In the genomic region with DNA sequence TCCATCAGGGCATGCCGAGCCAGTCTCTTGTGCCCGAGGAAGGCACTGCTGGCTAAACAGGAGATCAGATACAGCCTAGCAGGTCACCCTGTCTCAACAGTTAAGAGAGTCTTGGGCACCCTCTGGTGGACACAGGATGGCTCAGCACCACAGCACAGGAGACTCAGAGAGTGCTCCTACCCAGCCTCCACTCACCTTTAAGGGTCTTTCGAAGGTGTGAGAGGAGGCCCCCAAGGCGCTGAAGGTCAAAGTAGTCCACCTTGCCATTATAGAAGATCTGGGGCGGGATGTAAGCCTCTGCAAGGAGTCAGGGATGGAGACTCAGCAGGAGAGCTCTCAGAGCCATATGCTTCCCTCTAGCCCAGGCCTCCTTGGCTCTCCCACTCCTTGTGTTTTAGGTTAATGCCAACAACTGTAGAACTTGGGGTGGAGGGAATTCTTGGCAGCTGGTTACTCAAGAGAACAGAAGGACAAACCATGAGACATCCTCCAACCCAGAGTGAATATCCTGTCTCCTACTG, we compare ENCODE assay signal across 10 mouse cellular contexts. TPM values are rescaled to one million over a fixed set of nuclear protein-coding genes. Genes with fewer than 3 reads are reported as not detected.
DNase-seq lines count a peak whose midpoint lies in the region; ATAC-seq lines count a peak whose summit lies in the region.
"Had no signal": no experiment of that assay in that cellular context is flagged by ENCODE, and none has a peak within 500 bp of the region (broad histone marks: within the 10 kb centered on the region; RNA-seq: fewer than 3 reads in every experiment).

No protein-coding gene starts in this region.

- H3K9me3 ChIP-seq in midbrain, embryonic 11.5 days (ENCODE audit: control insufficient read depth, low read length): no peaks in the 10 kb centered on the region
- H3K9me3 ChIP-seq in midbrain, embryonic 15.5 days: no peaks in the 10 kb centered on the region
- H3K9me3 ChIP-seq: megakaryocyte, embryonic 14.5 days had no signal

- no peaks in the 10 kb centered on the region for H3K27me3 ChIP-seq in midbrain, embryonic 11.5 days (ENCODE audit: control insufficient read depth, insufficient read depth, low read length)
- no peaks in the 10 kb centered on the region for H3K27me3 ChIP-seq in midbrain, embryonic 15.5 days (replicated peaks)
- H3K27me3 ChIP-seq: megakaryocyte, embryonic 14.5 days had no signal

- peak; percentile 92 for DNase-seq in midbrain, embryonic 11.5 days (ENCODE audit: low spot score, missing footprints)
- DNase-seq in Muller cell, postnatal 12 days (ENCODE audit: inconsistent ontology term): peak; percentile 32
- peak; percentile 85 to 88 for DNase-seq in cerebellum, postnatal 14 days
- DNase-seq in layer of hippocampus, postnatal 14 days (ENCODE audit: low spot score in 2 of 2): peak; percentile 65 to 73
- DNase-seq in mesoderm, embryonic 11.5 days (ENCODE audit: low read depth, low spot score): peak; percentile 53
- peak; percentile 70 for DNase-seq in thymus, postnatal 14 days

- no peak overlapping the region for H3K4me2 ChIP-seq in midbrain, embryonic 11.5 days
- H3K4me2 ChIP-seq in midbrain, embryonic 15.5 days: no peak overlapping the region

- H3K36me3 ChIP-seq in midbrain, embryonic 11.5 days (ENCODE audit: control insufficient read depth, insufficient read depth, low read length): no peaks in the 10 kb centered on the region; the same call in 1 of the 2 replicates
- peaks cover 10% of the 10 kb centered on the region; the same call in 1 of the 2 replicates for H3K36me3 ChIP-seq in midbrain, embryonic 15.5 days (replicated peaks)

- no peak for ATAC-seq in midbrain, embryonic 11.5 days (ENCODE audit: low FRiP score)
- ATAC-seq in midbrain, embryonic 15.5 days (replicated peaks): no peak
- peak; percentile 70 for ATAC-seq in granulocyte monocyte progenitor cell, adult 5-6 weeks (replicated peaks; ENCODE audit: poor library complexity, severe bottlenecking)

- H3K4me3 ChIP-seq in midbrain, embryonic 11.5 days (ENCODE audit: low read depth, low read length): no peak overlapping the region
- H3K4me3 ChIP-seq in midbrain, embryonic 15.5 days: no peak overlapping the region
- H3K4me3 ChIP-seq: erythroblast, embryonic 14.5 days; megakaryocyte, embryonic 14.5 days had no signal

- no peak overlapping the region for H3K27ac ChIP-seq in midbrain, embryonic 11.5 days (ENCODE audit: low read depth, low read length)
- no peak overlapping the region for H3K27ac ChIP-seq in midbrain, embryonic 15.5 days

- H3K9ac ChIP-seq in midbrain, embryonic 11.5 days (ENCODE audit: low read length): no peak overlapping the region
- H3K9ac ChIP-seq in midbrain, embryonic 15.5 days: no peak overlapping the region

- H3K4me1 ChIP-seq in midbrain, embryonic 11.5 days (ENCODE audit: control insufficient read depth, insufficient read depth, low read length): no peaks in the 10 kb centered on the region
- no peaks in the 10 kb centered on the region for H3K4me1 ChIP-seq in midbrain, embryonic 15.5 days

- WGBS in midbrain, embryonic 11.5 days: 43% methylated on average over 5 of the region's 5 CpGs
- 43% methylated on average over 5 of the region's 5 CpGs for WGBS in midbrain, embryonic 15.5 days

RNA-seq across cellular contexts. Expression of gene Amigo3, which starts 12.6 kb away (rescaled TPM):
- polyA plus RNA-seq in midbrain, embryonic 11.5 days (2014; fragmentation: Nextera tagmentation; extraction: Ambion mirVana): 1.5 and 2.0 TPM in 2 replicates
- polyA plus RNA-seq in midbrain, embryonic 15.5 days (2015; fragmentation: Nextera tagmentation; extraction: Ambion mirVana): 3.5 and 3.6 TPM in 2 replicates
- total RNA-seq in granulocyte monocyte progenitor cell, adult 5-6 weeks (2014; fragmentation: Nextera tagmentation): 2.2 and 3.4 TPM in 2 replicates
- 2.2 and 3.1 TPM in 2 replicates for total RNA-seq in granulocyte monocyte progenitor cell, adult 5-6 weeks (2017)
- 1 to 10 TPM; 2.2 to 2.8 TPM for total RNA-seq in layer of hippocampus, postnatal 14 days (2021)

RNA-seq across cellular contexts. Expression of gene Mst1, which starts 14.7 kb away (rescaled TPM):
- 0.47 and 0.78 TPM in 2 replicates for polyA plus RNA-seq in midbrain, embryonic 11.5 days (2014; fragmentation: Nextera tagmentation; extraction: Ambion mirVana)
- not detected in 2 replicates for polyA plus RNA-seq in midbrain, embryonic 15.5 days (2015; fragmentation: Nextera tagmentation; extraction: Ambion mirVana)
- total RNA-seq in granulocyte monocyte progenitor cell, adult 5-6 weeks (2014; fragmentation: Nextera tagmentation): 0.67 TPM in 1 of 2 replicates, not detected in the other
- total RNA-seq in granulocyte monocyte progenitor cell, adult 5-6 weeks (2017): 0.34 and 1.6 TPM in 2 replicates
- not detected for total RNA-seq in layer of hippocampus, postnatal 14 days (2021)

RNA-seq across cellular contexts. Expression of gene Gmppb, which starts 16.5 kb away (rescaled TPM):
- polyA plus RNA-seq in midbrain, embryonic 11.5 days (2014; fragmentation: Nextera tagmentation; extraction: Ambion mirVana): 18.3 and 19.2 TPM in 2 replicates
- polyA plus RNA-seq in midbrain, embryonic 15.5 days (2015; fragmentation: Nextera tagmentation; extraction: Ambion mirVana): 19.6 and 22.0 TPM in 2 replicates
- total RNA-seq in granulocyte monocyte progenitor cell, adult 5-6 weeks (2014; fragmentation: Nextera tagmentation): 14.1 and 15.1 TPM in 2 replicates
- 16.1 and 41.8 TPM in 2 replicates for total RNA-seq in granulocyte monocyte progenitor cell, adult 5-6 weeks (2017)
- 10 to 100 TPM; 14.7 to 17.5 TPM for total RNA-seq in layer of hippocampus, postnatal 14 days (2021)

RNA-seq across cellular contexts. Expression of gene Rnf123, which starts 17.6 kb away (rescaled TPM):
- 27.2 and 29.2 TPM in 2 replicates for polyA plus RNA-seq in midbrain, embryonic 11.5 days (2014; fragmentation: Nextera tagmentation; extraction: Ambion mirVana)
- 54.7 and 55.0 TPM in 2 replicates for polyA plus RNA-seq in midbrain, embryonic 15.5 days (2015; fragmentation: Nextera tagmentation; extraction: Ambion mirVana)
- total RNA-seq in granulocyte monocyte progenitor cell, adult 5-6 weeks (2014; fragmentation: Nextera tagmentation): 64.5 and 75.3 TPM in 2 replicates
- 29.7 and 30.3 TPM in 2 replicates for total RNA-seq in granulocyte monocyte progenitor cell, adult 5-6 weeks (2017)
- 10 to 100 TPM; 84.9 to 86.8 TPM for total RNA-seq in layer of hippocampus, postnatal 14 days (2021)

RNA-seq across cellular contexts. Expression of gene Apeh, which starts 28.9 kb away (rescaled TPM):
- polyA plus RNA-seq in midbrain, embryonic 11.5 days (2014; fragmentation: Nextera tagmentation; extraction: Ambion mirVana): 53.0 and 67.3 TPM in 2 replicates
- 54.7 and 61.3 TPM in 2 replicates for polyA plus RNA-seq in midbrain, embryonic 15.5 days (2015; fragmentation: Nextera tagmentation; extraction: Ambion mirVana)
- 72.6 and 79.0 TPM in 2 replicates for total RNA-seq in granulocyte monocyte progenitor cell, adult 5-6 weeks (2014; fragmentation: Nextera tagmentation)
- total RNA-seq in granulocyte monocyte progenitor cell, adult 5-6 weeks (2017): 75.8 and 83.2 TPM in 2 replicates
- total RNA-seq in layer of hippocampus, postnatal 14 days (2021): 10 to 100 TPM; 39.4 to 42.8 TPM

Comparison
In these comparisons a context has a peak if more than half of its experiments do, and no peak if none do; other contexts are left out.
1. DNase-seq: peak in every context shown above with its lines; median percentile 92 in midbrain, embryonic 11.5 days; 86 in cerebellum, postnatal 14 days; 70 in thymus, postnatal 14 days; 69 in layer of hippocampus, postnatal 14 days; 53 in mesoderm, embryonic 11.5 days; 32 in Muller cell, postnatal 12 days.